Mouse (Mus musculus): Measurements from ENCODE around the gene Ppm1h. TPM values are rescaled to one million over a fixed set of nuclear protein-coding genes. Genes with fewer than 3 reads are reported as not detected.
"Not testable (repeated sequence)": the region's sequence is repeated elsewhere in the genome, so short reads cannot be mapped to it uniquely, and the experiment has no call there.

Gene Ppm1h
- total and polyA plus RNA-seq, 3 experiments = 1.2 to 1.3 (median 1.3) TPM

DNA sequence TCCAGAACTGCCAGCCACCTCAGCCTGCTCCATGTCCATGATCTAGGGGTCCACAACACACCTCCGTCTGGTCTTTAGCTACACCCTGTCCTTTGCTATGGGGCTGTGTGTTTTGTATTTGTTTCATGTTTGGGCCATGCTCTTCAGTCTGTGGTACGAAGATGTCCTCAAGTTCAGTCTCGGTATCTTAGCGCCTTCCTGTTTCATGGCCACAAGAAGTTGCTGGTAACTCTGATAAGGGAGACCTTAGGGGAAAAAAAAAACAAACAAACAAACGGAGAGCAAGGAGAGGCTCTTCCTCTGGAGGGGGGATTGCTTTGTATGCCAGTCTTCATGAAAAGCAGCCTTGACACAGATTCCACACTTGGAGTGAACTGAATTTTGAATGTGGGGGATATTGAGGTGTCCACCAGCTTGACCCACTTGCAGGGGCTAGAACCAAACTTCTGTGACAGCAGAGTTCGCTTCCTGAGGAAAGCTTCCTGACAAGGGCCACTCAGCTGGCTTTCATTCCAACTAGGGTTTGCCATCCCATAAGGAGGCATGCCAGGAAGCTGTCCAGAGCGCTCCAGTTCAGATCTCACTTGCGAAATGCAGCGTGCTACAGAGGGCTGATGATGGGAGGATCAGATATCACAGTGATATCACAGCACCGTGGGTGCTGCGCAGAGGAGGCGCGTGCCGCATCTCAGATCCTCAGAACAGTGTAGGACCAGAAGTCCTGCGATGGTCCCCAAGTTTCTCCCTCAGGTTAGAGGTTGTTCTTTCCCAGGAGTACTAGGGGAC, 254.7 kb downstream of the Ppm1h start:
- dilution Hi-C loops (cut with MboI; ENCODE audit: extremely low pct_ligation_motif_present, extremely low pct_unique_long_range_greater_than_20kb, low sequenced_read_pairs) (no loop called here), in situ Hi-C loops (cut with MboI; ENCODE audit: low pct_ligation_motif_present, low pct_unique_long_range_greater_than_20kb, low sequenced_read_pairs) (no loop called here)
- Histone ChIP-seq H3K4me3 (replicated peaks in 1 of 3; ENCODE audit: low read depth in 2 of 3, low read length in 2 of 3, poor library complexity in 1 of 3) (no peak overlapping the region), H3K27me3 (replicated peaks) (no peaks in the 10 kb centered on the region), H3K79me2 (replicated peaks; ENCODE audit: control insufficient read depth, extremely low read depth, insufficient read depth, poor library complexity, severe bottlenecking) (no peaks in the 10 kb centered on the region), H3K27ac (ENCODE audit: insufficient read depth, low read depth) (no peak overlapping the region), H3K4me1 (ENCODE audit: control insufficient read depth in 1 of 2, insufficient read depth in 2 of 2) (peaks cover 0 to 10% of the 10 kb centered on the region in 2 experiments; a peak in 2 of 4 replicates), H3K36me3 (replicated peaks in 1 of 2; ENCODE audit: control insufficient read depth in 1 of 2, insufficient read depth in 1 of 2, low read length in 1 of 2) (no peaks in the 10 kb centered on the region), H3K9me3 (replicated peaks; ENCODE audit: low read length) (no peaks in the 10 kb centered on the region), H3K4me2 (ENCODE audit: insufficient read depth, low read depth, poor library complexity, severe bottlenecking) (no peak overlapping the region), H3K9ac (ENCODE audit: insufficient read depth, low read depth) (no peak overlapping the region)
- DNase-seq (ENCODE audit: extremely low read depth) = no peak
- no peak for TF ChIP-seq JUND (conservative IDR thresholded peaks at IDR 0.05; ENCODE audit: low read depth, low read length)
- TF ChIP-seq MEF2A (IDR thresholded peaks at IDR 0.05; ENCODE audit: borderline replicate concordance, low read depth, low read length) = no peak
- no peak for TF ChIP-seq ZNF384 (IDR thresholded peaks at IDR 0.05; ENCODE audit: low read depth, low read length)
- TF ChIP-seq ELF1 (IDR thresholded peaks at IDR 0.05; ENCODE audit: low read depth, low read length) = no peak
- no peak for TF ChIP-seq ZC3H11A (IDR thresholded peaks at IDR 0.05; ENCODE audit: low read depth, low read length)
- TF ChIP-seq JUN (IDR thresholded peaks at IDR 0.05; ENCODE audit: insufficient read depth, low read depth, low read length) = no peak
- no peak for TF ChIP-seq SIN3A (IDR thresholded peaks at IDR 0.05; ENCODE audit: low read length)
- TF ChIP-seq HCFC1 (IDR thresholded peaks at IDR 0.05; ENCODE audit: low read depth, low read length) = no peak

DNA sequence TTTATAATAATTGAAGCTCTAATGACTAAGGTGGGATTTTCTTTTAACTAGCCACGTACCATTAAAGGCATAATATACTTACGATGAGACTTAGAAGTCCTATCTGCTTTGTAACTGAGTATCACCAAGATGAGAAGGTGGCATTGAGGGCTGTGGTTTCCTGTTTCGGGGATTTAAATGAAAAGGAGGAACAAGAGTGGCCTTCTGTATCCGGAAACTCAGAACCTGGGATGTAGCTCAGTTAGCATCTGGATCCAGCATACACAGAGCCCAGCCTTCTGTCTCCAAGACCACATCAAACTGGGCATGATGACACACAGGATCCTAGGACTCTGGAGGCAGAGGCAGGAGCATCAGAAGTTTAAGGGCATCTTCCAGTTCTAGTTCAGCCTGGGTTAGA, 256.8 kb downstream of the Ppm1h start:
- H3K27me3 ChIP-seq (replicated peaks); H3K27ac ChIP-seq (ENCODE audit: insufficient read depth, low read depth); in situ Hi-C loops (cut with MboI; ENCODE audit: low pct_ligation_motif_present, low pct_unique_long_range_greater_than_20kb, low sequenced_read_pairs); H3K4me3 ChIP-seq (replicated peaks in 1 of 3; ENCODE audit: low read depth in 2 of 3, low read length in 2 of 3, poor library complexity in 1 of 3); H3K9ac ChIP-seq (ENCODE audit: insufficient read depth, low read depth); DNase-seq (ENCODE audit: extremely low read depth); H3K4me1 ChIP-seq (ENCODE audit: control insufficient read depth in 1 of 2, insufficient read depth in 2 of 2); dilution Hi-C loops (cut with MboI; ENCODE audit: extremely low pct_ligation_motif_present, extremely low pct_unique_long_range_greater_than_20kb, low sequenced_read_pairs); H3K79me2 ChIP-seq (replicated peaks; ENCODE audit: control insufficient read depth, extremely low read depth, insufficient read depth, poor library complexity, severe bottlenecking); H3K4me2 ChIP-seq (ENCODE audit: insufficient read depth, low read depth, poor library complexity, severe bottlenecking); H3K36me3 ChIP-seq (replicated peaks in 1 of 2; ENCODE audit: control insufficient read depth in 1 of 2, insufficient read depth in 1 of 2, low read length in 1 of 2); H3K9me3 ChIP-seq (replicated peaks; ENCODE audit: low read length): not testable (repeated sequence)

DNA sequence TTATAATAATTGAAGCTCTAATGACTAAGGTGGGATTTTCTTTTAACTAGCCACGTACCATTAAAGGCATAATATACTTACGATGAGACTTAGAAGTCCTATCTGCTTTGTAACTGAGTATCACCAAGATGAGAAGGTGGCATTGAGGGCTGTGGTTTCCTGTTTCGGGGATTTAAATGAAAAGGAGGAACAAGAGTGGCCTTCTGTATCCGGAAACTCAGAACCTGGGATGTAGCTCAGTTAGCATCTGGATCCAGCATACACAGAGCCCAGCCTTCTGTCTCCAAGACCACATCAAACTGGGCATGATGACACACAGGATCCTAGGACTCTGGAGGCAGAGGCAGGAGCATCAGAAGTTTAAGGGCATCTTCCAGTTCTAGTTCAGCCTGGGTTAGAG, 258.8 kb downstream of the Ppm1h start:
- H3K79me2 ChIP-seq (replicated peaks; ENCODE audit: control insufficient read depth, extremely low read depth, insufficient read depth, poor library complexity, severe bottlenecking); H3K4me2 ChIP-seq (ENCODE audit: insufficient read depth, low read depth, poor library complexity, severe bottlenecking); DNase-seq (ENCODE audit: extremely low read depth); H3K36me3 ChIP-seq (replicated peaks in 1 of 2; ENCODE audit: control insufficient read depth in 1 of 2, insufficient read depth in 1 of 2, low read length in 1 of 2); H3K27me3 ChIP-seq (replicated peaks); H3K4me3 ChIP-seq (replicated peaks in 1 of 3; ENCODE audit: low read depth in 2 of 3, low read length in 2 of 3, poor library complexity in 1 of 3); H3K4me1 ChIP-seq (ENCODE audit: control insufficient read depth in 1 of 2, insufficient read depth in 2 of 2); in situ Hi-C loops (cut with MboI; ENCODE audit: low pct_ligation_motif_present, low pct_unique_long_range_greater_than_20kb, low sequenced_read_pairs); H3K9ac ChIP-seq (ENCODE audit: insufficient read depth, low read depth); dilution Hi-C loops (cut with MboI; ENCODE audit: extremely low pct_ligation_motif_present, extremely low pct_unique_long_range_greater_than_20kb, low sequenced_read_pairs); H3K9me3 ChIP-seq (replicated peaks; ENCODE audit: low read length); H3K27ac ChIP-seq (ENCODE audit: insufficient read depth, low read depth): not testable (repeated sequence)
